Mouse (Mus musculus) ES-Bruce4 (cell line): ENCODE results near the gene Scp2. TPM values are rescaled to one million over a fixed set of nuclear protein-coding genes. Genes with fewer than 3 reads are reported as not detected.

Experiments used
- H3K27ac ChIP-seq: 2 replicates; pipeline ENCODE4 v1.5.1; 2012; ENCODE audit warnings: low read length, inconsistent platforms; ENCODE audit not compliant: insufficient read depth
- H3K27me3 ChIP-seq: 2 replicates; pipeline ENCODE4 v1.6.1; 2012; ENCODE audit warnings: mild to moderate bottlenecking, low read length, inconsistent platforms; ENCODE audit not compliant: control insufficient read depth, poor library complexity, insufficient read depth, severe bottlenecking
- H3K36me3 ChIP-seq: 2 replicates; pipeline ENCODE4 v1.6.1; 2012; ENCODE audit warnings: inconsistent platforms, mild to moderate bottlenecking, low read length, moderate library complexity; ENCODE audit not compliant: control insufficient read depth, poor library complexity, insufficient read depth, severe bottlenecking
- H3K4me1 ChIP-seq: one replicate; pipeline ENCODE4 v1.8.1; 2011; ENCODE audit warnings: low read length; ENCODE audit not compliant: control insufficient read depth, insufficient read depth
- H3K4me3 ChIP-seq: 2 replicates; pipeline ENCODE4 v1.5.1; 2011; ENCODE audit warnings: low read depth, mild to moderate bottlenecking, low read length
- H3K9ac ChIP-seq: 2 replicates; pipeline ENCODE4 v1.6.1; 2012; ENCODE audit warnings: low read depth, mild to moderate bottlenecking, inconsistent platforms; ENCODE audit not compliant: poor library complexity, severe bottlenecking
- H3K9me3 ChIP-seq: replicated peaks from 2 replicates; pipeline ENCODE4 v1.6.1; 2012; ENCODE audit warnings: mild to moderate bottlenecking, low read length, inconsistent platforms; ENCODE audit not compliant: control insufficient read depth, poor library complexity, insufficient read depth, severe bottlenecking
- CTCF ChIP-seq: IDR thresholded peaks from one replicate; pipeline ENCODE4 v1.8.1; 2011; ENCODE audit warnings: low read depth, low read length
- EP300 ChIP-seq: IDR thresholded peaks from 2 replicates; pipeline ENCODE4 v1.6.1; 2011; ENCODE audit warnings: low read depth, low read length; ENCODE audit not compliant: insufficient read depth
- POLR2A ChIP-seq: IDR thresholded peaks from one replicate; pipeline ENCODE4 v1.8.1; 2011; ENCODE audit warnings: low read length; ENCODE audit not compliant: insufficient read depth
- polyA plus RNA-seq: library from polyadenylated mRNA; stranded (reverse); fragments of >200 nt; gene quantifications from 2 replicates; pipeline ENCODE4 v1.2.4, GENCODE M21; 2011; ENCODE audit warnings: low read depth; ENCODE audit not compliant: missing spikeins, insufficient read depth, insufficient read length

Gene Scp2
- 54.4 and 62.8 TPM in 2 replicates for polyA plus RNA-seq

DNA sequence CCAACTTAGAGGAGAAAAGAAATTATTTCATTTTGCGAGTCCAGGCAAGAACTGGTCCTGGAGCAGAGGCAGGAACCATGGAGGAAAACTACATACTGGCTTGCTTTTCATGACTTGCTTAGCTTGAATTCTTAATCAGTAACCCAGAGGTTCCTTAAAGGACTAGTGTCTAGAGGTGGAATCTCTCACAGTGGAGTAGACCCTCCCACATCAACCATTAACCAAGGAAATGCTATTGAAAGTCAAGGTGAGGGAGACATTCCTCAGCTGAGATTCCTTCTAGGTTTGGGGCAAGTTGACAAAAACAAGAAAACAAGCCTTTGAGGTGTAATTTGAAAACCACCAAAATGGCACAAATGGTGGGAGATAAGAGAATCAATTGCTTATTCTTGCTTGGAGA lies at the start of gene Scp2:
Gene Scp2, minus strand, starts transcription at position 119 of the 400 bp plus-strand sequence.
- Histone ChIP-seq H3K27ac (peak within 1 kb of the TSS; percentile 91), H3K4me3 (no peak within 1 kb of the TSS), H3K36me3 (no peaks in the 10 kb centered on the region), H3K27me3 (no peaks in the 10 kb centered on the region), H3K9ac (no peak within 1 kb of the TSS), H3K4me1 (peaks cover 3% of the 10 kb centered on the region), H3K9me3 (peaks cover 12% of the 10 kb centered on the region)
- no peak for TF ChIP-seq POLR2A
- TF ChIP-seq CTCF, result no peak
- no peak for TF ChIP-seq EP300

DNA sequence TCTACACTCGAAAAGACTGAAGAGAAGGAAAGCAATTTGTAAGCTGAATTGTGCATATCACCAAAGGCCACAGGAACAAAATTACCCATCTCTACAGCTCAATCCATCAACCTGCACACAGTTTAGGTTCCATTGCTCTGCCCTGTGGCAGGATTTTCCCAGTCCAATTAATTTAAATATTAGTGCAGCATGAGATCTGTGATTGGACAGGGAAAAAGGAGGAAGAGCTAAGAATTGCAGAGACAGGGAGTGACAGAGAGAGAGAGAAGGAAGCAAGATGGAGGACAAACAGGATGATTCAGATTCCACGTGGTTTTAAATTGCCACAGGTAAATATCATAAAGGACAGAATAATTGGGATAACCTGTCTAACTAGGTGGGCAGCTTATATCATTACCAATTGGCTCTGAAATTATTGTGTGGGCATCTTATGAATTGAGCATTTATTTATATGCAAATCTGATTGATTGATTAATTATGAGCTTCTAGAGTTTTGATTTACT lies 48.1 kb upstream of the Scp2 start:
- H3K9ac ChIP-seq, result peak overlapping the region; percentile 71

DNA sequence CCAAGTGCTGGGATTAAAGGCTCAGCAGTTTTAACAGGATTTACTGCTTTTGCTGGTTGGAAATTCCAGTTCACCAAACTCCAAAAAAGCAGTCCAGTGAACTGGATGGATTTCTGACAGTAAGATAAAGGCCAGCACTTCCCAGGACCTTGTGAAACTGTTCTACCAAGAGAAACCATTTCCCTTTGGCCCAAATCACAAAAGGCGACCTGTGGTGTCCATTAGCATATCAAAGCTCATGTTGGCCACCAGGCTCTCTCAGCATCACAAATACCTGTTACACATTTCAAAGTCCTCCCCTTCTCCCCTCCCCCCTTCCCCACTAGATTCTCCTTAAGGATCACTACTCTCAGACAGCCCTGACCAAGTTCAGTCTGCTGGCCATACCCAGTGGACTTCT lies 37.5 kb upstream of the Scp2 start:
- Histone ChIP-seq H3K27me3 (no peaks in the 10 kb centered on the region; the same call in 1 of the 2 replicates), H3K27ac (0 out of 2 replicates have a peak overlapping the region, but pooled peaks have one; percentile 40), H3K4me1 (peaks cover 3% of the 10 kb centered on the region), H3K9ac (no peak overlapping the region), H3K9me3 (peaks cover 5% of the 10 kb centered on the region; the same call in 1 of the 2 replicates), H3K4me3 (no peak overlapping the region), H3K36me3 (peaks cover 22% of the 10 kb centered on the region)
- TF ChIP-seq CTCF (no peak), POLR2A (no peak), EP300 (0 out of 2 replicates have a peak, but pooled peaks have one; percentile 25)

More for the DNA sequence above, 48.1 kb upstream of the Scp2 start:
- Histone ChIP-seq H3K4me1 (no peaks in the 10 kb centered on the region), H3K9me3 (no peaks in the 10 kb centered on the region), H3K36me3 (peaks cover 19% of the 10 kb centered on the region), H3K27me3 (no peaks in the 10 kb centered on the region), H3K27ac (no peak overlapping the region), H3K4me3 (peak overlapping the region; percentile 59)
- TF ChIP-seq CTCF (no peak), EP300 (no peak), POLR2A (no peak)

DNA sequence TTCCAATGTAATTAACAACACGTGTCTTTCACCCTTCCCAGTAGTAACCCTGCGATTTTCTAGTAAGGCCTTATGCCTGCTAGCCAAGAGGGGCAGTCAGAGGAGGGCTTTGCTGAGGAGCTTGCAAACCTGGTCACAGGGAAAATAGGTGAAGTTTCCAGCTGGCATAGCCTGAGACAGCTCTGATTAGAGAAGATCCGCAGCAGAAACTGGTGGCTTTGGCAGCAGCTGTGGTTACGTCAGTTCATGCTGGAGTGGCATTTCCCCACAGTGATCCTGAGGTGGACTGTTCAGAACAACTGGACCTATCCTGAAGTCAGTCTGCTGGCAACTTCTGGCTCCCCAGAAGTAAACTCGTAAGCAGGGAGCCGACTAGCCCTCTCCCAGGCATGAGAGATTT lies 23.3 kb upstream of the Scp2 start:
- H3K9ac ChIP-seq, result no peak overlapping the region
- no peak overlapping the region for H3K4me3 ChIP-seq
- TF ChIP-seq CTCF (no peak), POLR2A (no peak), EP300 (no peak)
- H3K36me3 ChIP-seq, result peaks cover 12% of the 10 kb centered on the region
- H3K27ac ChIP-seq, result no peak overlapping the region
- H3K4me1 ChIP-seq, result peaks cover 5% of the 10 kb centered on the region
- H3K27me3 ChIP-seq, result no peaks in the 10 kb centered on the region
- H3K9me3 ChIP-seq, result no peaks in the 10 kb centered on the region

DNA sequence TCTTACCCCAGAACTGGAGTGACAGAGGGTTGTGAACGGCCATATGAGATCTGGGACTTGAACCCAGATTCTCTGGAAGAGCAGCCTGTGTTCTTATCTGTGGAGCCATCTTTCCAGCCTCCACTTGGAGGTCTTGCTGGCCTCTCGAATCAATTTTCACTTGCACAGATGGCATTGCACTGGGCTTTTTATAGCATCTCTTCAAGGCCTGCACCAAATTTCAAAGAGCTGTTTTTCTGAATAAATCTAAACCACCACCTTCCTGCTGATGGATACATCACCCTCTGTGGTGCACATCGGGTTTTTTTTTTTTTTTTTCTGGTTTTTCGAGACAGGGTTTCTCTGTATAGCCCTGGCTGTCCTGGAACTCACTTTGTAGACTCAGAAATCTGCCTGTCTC lies 22.1 kb upstream of the Scp2 start:
- Histone ChIP-seq H3K27me3 (no peaks in the 10 kb centered on the region), H3K9ac (no peak overlapping the region)

DNA sequence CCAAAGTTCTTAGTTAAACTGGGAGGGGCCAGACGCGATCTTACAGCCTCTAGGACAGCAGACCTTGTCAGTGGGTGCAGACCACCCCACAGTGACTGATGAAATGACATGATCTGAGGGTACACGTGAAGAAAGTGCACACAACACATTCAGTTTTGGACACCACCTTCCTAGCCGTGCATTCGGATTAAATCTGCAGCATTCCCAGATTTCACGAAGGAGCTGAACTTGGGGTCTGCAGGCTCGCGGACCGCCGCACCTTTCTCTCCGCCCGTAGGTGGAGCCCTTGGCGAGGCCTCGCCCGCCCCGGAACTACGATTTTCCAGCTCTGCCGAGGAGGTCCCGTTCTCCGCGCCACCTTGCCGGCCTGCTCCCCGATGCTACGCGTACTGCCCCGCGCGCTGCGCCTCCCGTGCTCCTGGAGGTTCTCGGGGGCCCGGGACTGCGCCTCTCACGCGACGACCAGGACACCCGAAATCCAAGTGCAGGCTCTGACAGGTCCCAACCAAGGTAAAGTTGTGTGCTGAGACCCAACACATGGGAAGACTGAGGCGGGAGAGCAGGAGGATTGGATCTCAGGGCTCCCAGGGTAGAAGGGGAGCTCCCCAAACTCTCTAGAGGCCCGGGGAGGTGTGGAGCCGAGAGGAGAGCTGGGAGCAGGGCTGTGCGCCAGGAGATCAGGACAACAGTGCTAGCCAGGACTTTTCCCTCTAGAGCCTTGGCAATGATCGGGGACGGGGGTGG lies 20.5 kb upstream of the Scp2 start, which contains the start of gene Echdc2:
Gene Echdc2, plus strand, starts transcription at position 286 of the 744 bp plus-strand sequence.
- Histone ChIP-seq H3K9ac (peak within 1 kb of the TSS; percentile 78), H3K4me3 (peak within 1 kb of the TSS; percentile 83), H3K27ac (no peak within 1 kb of the TSS), H3K4me1 (peaks cover 2% of the 10 kb centered on the region), H3K36me3 (no peaks in the 10 kb centered on the region; the same call in 1 of the 2 replicates), H3K9me3 (0 out of 2 replicates have a peak, but pooled peaks cover 3% of the 10 kb centered on the region), H3K27me3 (no peaks in the 10 kb centered on the region)
- no peak for TF ChIP-seq POLR2A
- peak; percentile 45 for TF ChIP-seq CTCF
- peak; percentile 31; the same call in 1 of the 2 replicates for TF ChIP-seq EP300

More for the DNA sequence above, 22.1 kb upstream of the Scp2 start:
- Histone ChIP-seq H3K4me3 (no peak overlapping the region), H3K4me1 (peaks cover 2% of the 10 kb centered on the region), H3K9me3 (no peaks in the 10 kb centered on the region), H3K27ac (no peak overlapping the region), H3K36me3 (peaks cover 8% of the 10 kb centered on the region)
- TF ChIP-seq CTCF (no peak), EP300 (no peak), POLR2A (no peak)
